Mouse (Mus musculus): ENCODE measurements around the gene 2610528J11Rik.
"Not testable (repeated sequence)": the region's sequence is repeated elsewhere in the genome, so short reads cannot be mapped to it uniquely, and the experiment has no call there.

DNA sequence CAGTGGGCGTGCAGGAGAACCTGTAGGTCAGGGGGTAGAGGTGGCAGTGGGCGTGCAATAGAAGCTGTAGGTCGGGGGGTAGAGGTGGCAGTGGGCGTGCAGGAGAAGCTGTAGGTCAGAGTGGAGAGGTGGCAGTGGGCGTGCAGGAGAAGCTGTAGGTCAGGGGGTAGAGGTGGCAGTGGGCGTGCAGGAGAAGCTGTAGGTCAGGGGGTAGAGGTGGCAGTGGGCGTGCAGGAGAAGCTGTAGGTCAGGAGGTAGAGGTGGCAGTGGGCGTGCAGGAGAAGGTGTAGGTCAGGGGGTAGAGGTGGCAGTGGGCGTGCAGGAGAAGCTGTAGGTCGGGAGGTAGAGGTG is 21.3 kb downstream of the 2610528J11Rik start:
- not testable (repeated sequence) for TF ChIP-seq CTCF (conservative IDR thresholded peaks at IDR 0.05 in 1 of 2, IDR thresholded peaks at IDR 0.05 in 1 of 2; ENCODE audit: low read depth in 2 of 2, low read length in 2 of 2); POLR2A (IDR thresholded peaks at IDR 0.05; ENCODE audit: low read depth, low read length); ELF1 (IDR thresholded peaks at IDR 0.05; ENCODE audit: low read depth, low read length); MAZ (IDR thresholded peaks at IDR 0.05; ENCODE audit: low read depth, low read length); HCFC1 (IDR thresholded peaks at IDR 0.05; ENCODE audit: low read depth, low read length); KAT2A (IDR thresholded peaks at IDR 0.05; ENCODE audit: insufficient replicate concordance, low read length); E2F4 (IDR thresholded peaks at IDR 0.05; ENCODE audit: insufficient replicate concordance, low read depth, low read length)
